Mouse (Mus musculus) small intestine, adult 2 months (tissue): ENCODE results near the gene AI467606.

ENCODE experiments used
- CTCF ChIP-seq: fragments of 200-500 bp; IDR thresholded peaks from 2 replicates; pipeline ENCODE4 v1.5.1; 2012; ENCODE audit warnings: low read depth, mild to moderate bottlenecking, control low read depth, inconsistent platforms, low read length, moderate library complexity, mixed read lengths; ENCODE audit not compliant: insufficient replicate concordance, insufficient read length; ENCODE audit errors: extremely low read depth
- POLR2A ChIP-seq: fragments of 200-500 bp; IDR thresholded peaks from 2 replicates; pipeline ENCODE4 v1.6.1; 2012; ENCODE audit warnings: low read depth, mild to moderate bottlenecking, control low read depth, inconsistent platforms, low read length, moderate library complexity

GRCm38 (mm10) chr7:127104560-127105332 lies 13.6 kb downstream of the AI467606 start:
- TF ChIP-seq CTCF, result peak; percentile 75; the same call in 1 of the 2 replicates
- no peak for TF ChIP-seq POLR2A
